32 mouse cellular contexts compared by ENCODE assay signal in the genomic region with DNA sequence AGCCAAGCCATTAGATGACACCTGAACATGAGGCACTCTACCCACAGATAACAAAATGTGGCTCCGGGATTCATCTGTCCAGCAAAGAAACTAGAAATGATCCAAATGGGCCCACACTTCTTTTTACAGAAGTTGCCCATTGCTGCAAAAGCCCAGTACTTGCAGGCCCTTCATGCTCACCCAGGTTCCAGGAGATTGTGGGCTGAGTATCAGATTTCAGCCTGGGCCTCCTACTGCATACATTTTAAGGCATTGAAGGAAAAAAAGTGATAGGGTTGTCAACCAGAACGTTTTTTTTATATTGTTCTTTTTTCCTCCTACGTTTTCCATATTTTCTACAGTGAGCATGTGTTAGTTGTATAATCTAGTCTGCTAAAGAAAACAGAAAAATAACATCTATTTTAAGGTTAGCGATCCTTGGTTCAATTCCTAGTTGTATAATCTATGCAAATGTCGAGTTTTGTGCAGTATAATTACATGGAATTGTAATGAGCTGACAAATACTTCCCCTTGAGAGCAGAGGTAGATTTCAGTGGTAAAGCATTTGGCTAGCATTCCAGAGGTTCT. TPM values are rescaled to one million over a fixed set of nuclear protein-coding genes. Genes with fewer than 3 reads are reported as not detected.
A peak's percentile ranks its signal among the peaks of the same experiment; 100 is the strongest.
DNase-seq lines count a peak whose midpoint lies in the region; ATAC-seq lines count a peak whose summit lies in the region.
"Had no signal": no experiment of that assay in that cellular context is flagged by ENCODE, and none has a peak within 500 bp of the region (broad histone marks: within the 10 kb centered on the region; RNA-seq: fewer than 3 reads in every experiment).

No protein-coding gene starts in this region.

- WGBS in kidney, embryonic 14.5 days: 48% methylated on average over 5 of the region's 5 CpGs

- H3K27me3 ChIP-seq in kidney, embryonic 14.5 days (ENCODE audit: control insufficient read depth, insufficient read depth, low read length): no peaks in the 10 kb centered on the region
- H3K27me3 ChIP-seq: CH12.LX; embryonic facial prominence, embryonic 13.5 days; heart, embryonic 13.5 days; hindbrain, embryonic 13.5 days; liver, embryonic 15.5 days; lung, embryonic 15.5 days; megakaryocyte, embryonic 14.5 days had no signal

- H3K27ac ChIP-seq in kidney, embryonic 14.5 days (ENCODE audit: low read depth, low read length): 0 out of 2 replicates have a peak overlapping the region, but pooled peaks have one; percentile 37
- H3K27ac ChIP-seq: embryonic facial prominence, embryonic 13.5 days; heart, adult 2 months; heart, embryonic 13.5 days; hindbrain, embryonic 13.5 days; limb, embryonic 10.5 days; liver, embryonic 15.5 days; lung, embryonic 15.5 days had no signal

- no peak overlapping the region for H3K4me3 ChIP-seq in kidney, embryonic 14.5 days (ENCODE audit: low read length)
- H3K4me3 ChIP-seq: embryonic facial prominence, embryonic 13.5 days; heart, adult 2 months; heart, embryonic 13.5 days; hindbrain, embryonic 13.5 days; limb, embryonic 10.5 days; liver, embryonic 15.5 days; lung, embryonic 15.5 days; megakaryocyte, embryonic 14.5 days had no signal

- peaks cover 4% of the 10 kb centered on the region for H3K4me1 ChIP-seq in kidney, embryonic 14.5 days (ENCODE audit: control insufficient read depth, insufficient read depth, low read length)
- H3K4me1 ChIP-seq: heart, embryonic 13.5 days; hindbrain, embryonic 13.5 days; liver, embryonic 15.5 days; lung, embryonic 15.5 days; megakaryocyte, embryonic 14.5 days had no signal

- no peaks in the 10 kb centered on the region for H3K9me3 ChIP-seq in kidney, embryonic 14.5 days (ENCODE audit: control insufficient read depth, low read length)
- H3K9me3 ChIP-seq: embryonic facial prominence, embryonic 13.5 days; G1E; heart, embryonic 13.5 days; hindbrain, embryonic 13.5 days; limb, embryonic 10.5 days; liver, embryonic 15.5 days; lung, embryonic 15.5 days; megakaryocyte, embryonic 14.5 days had no signal

- ATAC-seq in kidney, embryonic 14.5 days (ENCODE audit: low FRiP score, low TSS enrichment): no peak
- ATAC-seq: forebrain, embryonic 14.5 days had no signal

- no peaks in the 10 kb centered on the region for H3K36me3 ChIP-seq in kidney, embryonic 14.5 days (ENCODE audit: control insufficient read depth, insufficient read depth, low read length)
- H3K36me3 ChIP-seq: embryonic facial prominence, embryonic 13.5 days; G1E; heart, embryonic 13.5 days; hindbrain, embryonic 13.5 days; limb, embryonic 10.5 days; liver, embryonic 15.5 days; lung, embryonic 15.5 days had no signal

- no peak overlapping the region for H3K9ac ChIP-seq in kidney, embryonic 14.5 days (ENCODE audit: low read depth, low read length)
- H3K9ac ChIP-seq: embryonic facial prominence, embryonic 13.5 days; heart, embryonic 13.5 days; hindbrain, embryonic 13.5 days; liver, embryonic 15.5 days; lung, embryonic 15.5 days had no signal

- no peak for DNase-seq in kidney, postnatal 25 days
- peak; percentile 8 for DNase-seq in left cerebral cortex, adult 11 months (ENCODE audit: low spot score)
- no peak for DNase-seq in left cerebral cortex, postnatal 14 days (ENCODE audit: low spot score in 2 of 2)
- peak; percentile 42 for DNase-seq in NIH3T3 (ENCODE audit: low read depth)
- peak; percentile 52 for DNase-seq in layer of hippocampus, adult 9-11 months
- no peak for DNase-seq in urinary bladder, postnatal 36 days (ENCODE audit: low spot score in 2 of 2)
- DNase-seq: adrenal gland, adult 2 months; B cell, adult 2 months; cerebellum, adult 11-12 months; cerebellum, postnatal 10 days; gastrocnemius, postnatal 14 days; heart, adult 2 months; heart, postnatal 14 days; kidney, adult 11 months; kidney, postnatal 14 days; liver; lung, postnatal 36 days; midbrain, embryonic 14.5 days; thymus, adult 2 months; thymus, postnatal 4 days had no signal

- no peak overlapping the region for H3K4me2 ChIP-seq in kidney, embryonic 14.5 days (replicated peaks; ENCODE audit: low read depth, low read length)
- H3K4me2 ChIP-seq: embryonic facial prominence, embryonic 13.5 days; heart, embryonic 13.5 days; hindbrain, embryonic 13.5 days; liver, embryonic 15.5 days; lung, embryonic 15.5 days had no signal

- intact Hi-C loops in left cerebral cortex, postnatal 14 days (cut with DNase I): no loop called here

RNA-seq across cellular contexts. Expression of gene Adcy10, which starts 52.3 kb away (rescaled TPM):
- polyA plus RNA-seq in kidney, embryonic 14.5 days (2014; fragmentation: Nextera tagmentation; extraction: Ambion mirVana): 0.18 and 0.19 TPM in 2 replicates
- 1 to 10 TPM in 1 of 2 experiments, under 1 TPM in 1; 0.53 to 1.3 TPM for total RNA-seq in left cerebral cortex, postnatal 14 days (2021)
- total RNA-seq: gastrocnemius, postnatal 14 days had no signal
- polyA plus RNA-seq: G1E; lung, embryonic 15.5 days; small intestine, adult 2 months had no signal

Comparison
In these comparisons a context has a peak if more than half of its experiments do, and no peak if none do; other contexts are left out.
1. DNase-seq: peak in left cerebral cortex, adult 11 months (single experiment), NIH3T3 (single experiment) and layer of hippocampus, adult 9-11 months (single experiment); none in kidney, postnatal 25 days (0 of 2), left cerebral cortex, postnatal 14 days (0 of 2) and urinary bladder, postnatal 36 days (0 of 2).